In the genomic region with DNA sequence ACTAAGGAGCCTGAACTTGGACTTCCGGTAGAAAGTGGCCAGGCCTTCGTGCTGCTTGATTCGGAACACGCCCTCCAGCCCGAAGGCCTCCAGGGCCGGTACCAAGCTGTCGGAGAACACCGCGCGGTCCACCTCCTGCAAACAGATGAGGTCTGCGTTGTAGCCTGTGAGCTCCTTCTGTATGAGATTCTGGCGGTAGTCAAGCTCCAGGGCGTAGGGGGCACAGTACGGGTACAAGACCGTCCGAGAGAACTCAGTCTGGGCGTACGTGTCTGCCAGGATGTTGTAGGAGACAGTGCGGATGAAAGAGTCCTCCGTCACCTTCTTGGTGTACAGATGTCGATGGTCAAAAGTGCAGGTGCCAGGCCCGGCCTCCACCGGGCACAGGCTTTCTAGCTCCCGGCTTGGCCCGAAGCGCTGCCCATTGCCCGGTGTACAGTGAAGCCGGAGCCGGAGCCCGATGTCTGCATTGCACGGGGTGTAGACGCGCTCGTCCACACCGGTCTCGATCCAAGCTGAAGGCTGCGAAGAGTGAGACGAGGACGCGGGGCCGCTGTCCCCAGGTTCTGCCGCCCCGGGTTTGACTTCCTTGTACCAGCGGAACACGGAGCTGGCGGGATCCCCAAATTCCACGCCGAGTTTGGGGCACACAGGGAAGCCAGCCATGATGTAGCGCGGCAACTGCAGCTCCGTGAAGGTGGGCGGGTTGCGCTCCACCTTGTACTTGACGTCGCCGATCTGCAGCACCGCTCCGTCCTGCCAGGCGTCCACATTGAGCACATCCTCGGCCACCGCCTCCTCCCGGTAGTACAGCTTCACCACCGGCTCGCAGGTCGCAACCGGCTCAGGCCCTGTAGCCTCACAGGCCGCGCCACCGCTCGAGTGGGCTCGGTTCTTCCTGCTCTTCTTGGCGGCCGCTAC, we compare ENCODE assay signal across 8 mouse cellular contexts. TPM values are rescaled to one million over a fixed set of nuclear protein-coding genes. Genes with fewer than 3 reads are reported as not detected.
DNase-seq lines count a peak whose midpoint lies in the region; ATAC-seq lines count a peak whose summit lies in the region.

No protein-coding gene starts in this region.

- H3K4me3 ChIP-seq in embryonic facial prominence, embryonic 12.5 days, result peak overlapping the region; percentile 94
- peak overlapping the region; percentile 85 for H3K4me3 ChIP-seq in heart, embryonic 16.5 days (ENCODE audit: low read length)
- H3K4me3 ChIP-seq in liver, embryonic 16.5 days (ENCODE audit: low read depth, low read length), result peak overlapping the region; percentile 83
- peak overlapping the region; percentile 97 for H3K4me3 ChIP-seq in neural tube, embryonic 12.5 days

- no peaks in the 10 kb centered on the region for H3K9me3 ChIP-seq in embryonic facial prominence, embryonic 12.5 days
- no peaks in the 10 kb centered on the region for H3K9me3 ChIP-seq in heart, embryonic 16.5 days (replicated peaks; ENCODE audit: control insufficient read depth, low read length)
- no peaks in the 10 kb centered on the region for H3K9me3 ChIP-seq in liver, embryonic 16.5 days (replicated peaks; ENCODE audit: control insufficient read depth, low read length)
- H3K9me3 ChIP-seq in neural tube, embryonic 12.5 days, result no peaks in the 10 kb centered on the region

- H3K27ac ChIP-seq in embryonic facial prominence, embryonic 12.5 days, result peak overlapping the region; percentile 85
- H3K27ac ChIP-seq in heart, embryonic 16.5 days (ENCODE audit: low read length), result peak overlapping the region; percentile 92
- H3K27ac ChIP-seq in liver, embryonic 16.5 days (ENCODE audit: low read length), result peak overlapping the region; percentile 93
- peak overlapping the region; percentile 47; the same call in 1 of the 2 replicates for H3K27ac ChIP-seq in neural tube, embryonic 12.5 days

- under 1% methylated on average over 73 of the region's 73 CpGs for WGBS in embryonic facial prominence, embryonic 12.5 days
- under 1% methylated on average over 73 of the region's 73 CpGs for WGBS in heart, embryonic 16.5 days
- under 1% methylated on average over 73 of the region's 73 CpGs for WGBS in liver, embryonic 16.5 days (ENCODE audit: insufficient replicate concordance)
- WGBS in neural tube, embryonic 12.5 days, result 1% methylated on average over 73 of the region's 73 CpGs

- H3K4me2 ChIP-seq in embryonic facial prominence, embryonic 12.5 days (replicated peaks), result peak overlapping the region; percentile 91
- H3K4me2 ChIP-seq in heart, embryonic 16.5 days (ENCODE audit: low read depth, low read length), result peak overlapping the region; percentile 80
- peak overlapping the region; percentile 84 for H3K4me2 ChIP-seq in liver, embryonic 16.5 days (ENCODE audit: low read depth, low read length)
- peak overlapping the region; percentile 100 for H3K4me2 ChIP-seq in neural tube, embryonic 12.5 days (replicated peaks)

- H3K4me1 ChIP-seq in embryonic facial prominence, embryonic 12.5 days, result peaks cover 17% of the 10 kb centered on the region
- H3K4me1 ChIP-seq in heart, embryonic 16.5 days (ENCODE audit: control insufficient read depth, insufficient read depth, low read length), result peaks cover 17% of the 10 kb centered on the region
- peaks cover 15% of the 10 kb centered on the region for H3K4me1 ChIP-seq in liver, embryonic 16.5 days (ENCODE audit: control insufficient read depth, low read depth, low read length)
- H3K4me1 ChIP-seq in neural tube, embryonic 12.5 days, result peaks cover 26% of the 10 kb centered on the region

- peak overlapping the region; percentile 77 for H3K9ac ChIP-seq in embryonic facial prominence, embryonic 12.5 days
- H3K9ac ChIP-seq in heart, embryonic 16.5 days (ENCODE audit: low read length), result peak overlapping the region; percentile 91
- peak overlapping the region; percentile 88 for H3K9ac ChIP-seq in liver, embryonic 16.5 days (ENCODE audit: low read depth, low read length)
- peak overlapping the region; percentile 87 for H3K9ac ChIP-seq in neural tube, embryonic 12.5 days

- peaks cover 14% of the 10 kb centered on the region for H3K36me3 ChIP-seq in embryonic facial prominence, embryonic 12.5 days
- peaks cover 9% of the 10 kb centered on the region for H3K36me3 ChIP-seq in heart, embryonic 16.5 days (ENCODE audit: control insufficient read depth, insufficient read depth)
- H3K36me3 ChIP-seq in liver, embryonic 16.5 days (ENCODE audit: control insufficient read depth, insufficient read depth), result peaks cover 9% of the 10 kb centered on the region
- peaks cover 17% of the 10 kb centered on the region for H3K36me3 ChIP-seq in neural tube, embryonic 12.5 days

- peak; percentile 81 for DNase-seq in A20 (ENCODE audit: low read depth, low spot score)
- DNase-seq in adrenal gland, adult 18-20 months (ENCODE audit: low spot score in 2 of 2), result peak; percentile 22 to 47
- peak; percentile 17 to 56 for DNase-seq in kidney, postnatal 36 days
- peak; percentile 65 for DNase-seq in testis, postnatal 10 days (ENCODE audit: low spot score)

- peak; percentile 48; the same call in 1 of the 2 replicates for ATAC-seq in embryonic facial prominence, embryonic 12.5 days (ENCODE audit: insufficient number of reproducible peaks, insufficient read depth, low FRiP score, low TSS enrichment)
- peak; percentile 18 for ATAC-seq in heart, embryonic 16.5 days (replicated peaks; ENCODE audit: extremely low read depth, insufficient read depth, low FRiP score)
- peak; percentile 59 for ATAC-seq in liver, embryonic 16.5 days (ENCODE audit: low read depth)
- ATAC-seq in neural tube, embryonic 12.5 days (ENCODE audit: low FRiP score, low read depth), result peak; percentile 50; the same call in 1 of the 2 replicates

- no peaks in the 10 kb centered on the region for H3K27me3 ChIP-seq in embryonic facial prominence, embryonic 12.5 days
- no peaks in the 10 kb centered on the region for H3K27me3 ChIP-seq in heart, embryonic 16.5 days (ENCODE audit: control insufficient read depth, insufficient read depth, low read length)
- H3K27me3 ChIP-seq in liver, embryonic 16.5 days (ENCODE audit: control insufficient read depth, insufficient read depth, low read depth, low read length), result no peaks in the 10 kb centered on the region
- no peaks in the 10 kb centered on the region for H3K27me3 ChIP-seq in neural tube, embryonic 12.5 days (replicated peaks)

RNA-seq across cellular contexts. Expression of a gene that starts 1.1 kb away (rescaled TPM):
- total RNA-seq in adrenal gland, adult 18-20 months (2021), result 10 to 100 TPM; 11.9 TPM
- 11.0 and 11.3 TPM in 2 replicates for polyA plus RNA-seq in embryonic facial prominence, embryonic 12.5 days (2016; fragmentation: Nextera tagmentation; extraction: Ambion mirVana)
- polyA plus RNA-seq in heart, embryonic 16.5 days (2015; fragmentation: Nextera tagmentation; extraction: Ambion mirVana), result 8.1 and 8.3 TPM in 2 replicates
- polyA plus RNA-seq in liver, embryonic 16.5 days (2015; fragmentation: Nextera tagmentation; extraction: Ambion mirVana), result 4.6 TPM in 2 replicates
- 12.3 TPM in 2 replicates for polyA plus RNA-seq in neural tube, embryonic 12.5 days (2016; fragmentation: Nextera tagmentation; extraction: Ambion mirVana)

RNA-seq across cellular contexts. Expression of a gene that starts 24.4 kb away (rescaled TPM):
- total RNA-seq in adrenal gland, adult 18-20 months (2021), result under 1 TPM; 0.03 to 0.17 TPM
- 0.04 TPM in 1 of 2 replicates, not detected in the other for polyA plus RNA-seq in embryonic facial prominence, embryonic 12.5 days (2016; fragmentation: Nextera tagmentation; extraction: Ambion mirVana)
- polyA plus RNA-seq in heart, embryonic 16.5 days (2015; fragmentation: Nextera tagmentation; extraction: Ambion mirVana), result 0.16 and 0.20 TPM in 2 replicates
- 0.01 and 0.02 TPM in 2 replicates for polyA plus RNA-seq in liver, embryonic 16.5 days (2015; fragmentation: Nextera tagmentation; extraction: Ambion mirVana)
- polyA plus RNA-seq in neural tube, embryonic 12.5 days (2016; fragmentation: Nextera tagmentation; extraction: Ambion mirVana), result 0.01 TPM in 1 of 2 replicates, not detected in the other

RNA-seq across cellular contexts. Expression of a gene that starts 30.8 kb away (rescaled TPM):
- total RNA-seq in adrenal gland, adult 18-20 months (2021), result 100 to 1,000 TPM; 200 to 211 TPM
- polyA plus RNA-seq in embryonic facial prominence, embryonic 12.5 days (2016; fragmentation: Nextera tagmentation; extraction: Ambion mirVana), result 524 and 553 TPM in 2 replicates
- polyA plus RNA-seq in heart, embryonic 16.5 days (2015; fragmentation: Nextera tagmentation; extraction: Ambion mirVana), result 378 and 406 TPM in 2 replicates
- 154 and 161 TPM in 2 replicates for polyA plus RNA-seq in liver, embryonic 16.5 days (2015; fragmentation: Nextera tagmentation; extraction: Ambion mirVana)
- 577 and 596 TPM in 2 replicates for polyA plus RNA-seq in neural tube, embryonic 12.5 days (2016; fragmentation: Nextera tagmentation; extraction: Ambion mirVana)

Comparison
In these comparisons a context has a peak if more than half of its experiments do, and no peak if none do; other contexts are left out.
1. Peak in every context shown above with its lines: DNase-seq, ATAC-seq, H3K4me3 ChIP-seq and H3K27ac ChIP-seq.